Mouse (Mus musculus) 3134 (cell line): ENCODE measurements at regions not wholly inside any gene's neighbourhood (a gene's known extent, or its start where the extent isn't known, plus 50 kb on each side); places are given as distances from the start of the nearest gene placed in this dataset.

Experiments used
- DNase-seq: peaks from one replicate; pipeline ENCODE4 v3.0.0-alpha.2; 2011; ENCODE audit warnings: low spot score; ENCODE audit not compliant: insufficient read length; ENCODE audit errors: extremely low read depth

DNA sequence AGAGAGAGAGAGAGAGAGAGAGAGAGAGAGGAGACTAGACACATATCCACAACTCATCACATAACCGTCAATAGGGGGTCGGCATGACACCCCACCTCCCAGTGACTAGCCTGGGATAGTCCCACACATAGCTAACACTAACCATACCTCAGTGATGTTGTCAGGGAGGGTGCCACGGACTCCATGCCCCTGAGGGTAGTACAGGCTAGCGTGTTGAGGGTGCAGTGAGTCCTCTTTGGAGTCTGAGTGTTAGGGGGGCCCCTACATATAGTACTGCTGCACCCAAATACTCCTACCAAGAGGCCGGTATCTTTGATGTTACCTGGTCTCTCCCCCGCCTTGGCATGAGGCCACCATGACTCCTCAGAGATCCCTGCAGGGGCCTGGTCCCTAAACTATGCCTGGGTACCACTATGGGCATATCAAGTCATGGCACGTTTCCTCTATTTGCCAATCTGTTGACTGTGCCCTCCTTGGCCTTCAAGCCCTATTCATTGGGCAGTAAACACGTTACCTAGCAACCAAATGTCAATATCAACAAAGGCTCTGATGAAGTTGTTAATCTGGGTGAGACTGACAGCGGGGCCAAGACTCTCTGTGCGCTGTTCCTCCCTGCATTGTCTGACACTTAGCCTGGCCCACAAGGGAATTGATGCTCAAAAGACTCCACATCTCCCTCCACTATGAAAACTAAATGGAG lies 156.7 kb downstream of the Inhbb start:
- no peak for DNase-seq

- DNase-seq, result peak; percentile 67
Measured at GRCm38 (mm10) chr1:119259455-119259854, 162.6 kb downstream of the Inhbb start.

GRCm38 (mm10) chr1:119256769-119257168 lies 165.3 kb downstream of the Inhbb start:
- peak; percentile 97 for DNase-seq

GRCm38 (mm10) chr1:119256097-119256473 lies 166.0 kb downstream of the Inhbb start:
- DNase-seq, result peak; percentile 29

DNA sequence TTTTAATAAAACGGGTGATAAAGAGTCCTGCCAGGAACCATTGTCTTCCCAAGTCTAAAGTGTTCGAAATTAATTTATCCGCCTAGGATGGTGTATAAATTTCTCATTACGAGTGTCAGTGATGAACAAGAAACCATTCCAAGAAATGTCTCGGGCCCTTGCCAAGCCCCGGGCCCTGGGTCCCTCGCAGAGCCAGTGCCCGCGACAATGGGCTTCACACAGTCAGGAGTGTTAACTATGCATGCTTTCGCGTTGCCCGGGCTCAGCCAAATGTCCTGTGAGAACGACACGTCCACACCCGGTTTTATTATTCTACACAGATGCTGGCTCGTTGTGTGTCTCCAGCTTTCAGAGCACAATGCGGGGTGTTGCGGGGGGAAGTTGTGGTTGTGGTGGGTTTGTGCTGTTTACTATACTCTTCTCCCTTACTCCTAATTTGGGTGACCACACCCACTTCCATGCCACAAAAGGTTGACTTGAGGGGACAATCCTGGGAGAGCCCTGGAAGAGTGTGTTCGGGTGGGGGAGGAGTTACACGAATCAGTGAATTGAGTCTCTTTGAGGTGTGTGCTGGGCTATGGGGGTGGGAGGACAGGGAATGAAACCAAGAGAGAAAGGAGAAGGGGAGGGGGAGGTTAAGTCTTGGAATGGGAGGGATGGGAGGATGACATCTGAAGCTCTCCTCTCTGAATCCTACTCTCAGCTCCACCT lies 166.5 kb downstream of the Inhbb start:
- DNase-seq, result no peak

GRCm38 (mm10) chr1:119254928-119255327 lies 167.1 kb downstream of the Inhbb start:
- no peak for DNase-seq

DNA sequence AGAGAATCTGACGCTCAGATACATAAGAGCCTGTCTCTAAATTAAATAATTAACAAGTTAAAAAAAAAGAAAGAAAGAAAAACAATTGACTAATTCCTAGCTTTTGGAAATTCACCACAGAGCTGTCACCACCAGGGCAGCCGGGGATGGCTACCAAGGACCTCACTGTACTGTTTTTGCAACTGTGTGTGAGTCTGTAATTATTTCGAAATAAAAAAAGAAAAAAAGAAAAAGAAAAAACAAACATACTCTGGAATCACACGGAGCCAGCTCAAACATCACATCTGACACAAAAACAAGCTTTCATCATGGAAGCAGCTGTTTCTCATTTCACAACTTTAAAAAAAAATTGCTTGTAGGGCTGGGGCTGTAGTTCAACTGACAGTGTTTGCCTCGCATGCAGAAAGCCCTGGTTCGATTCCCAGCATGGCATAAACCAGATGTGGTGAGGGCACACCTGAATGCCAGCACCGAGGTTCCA lies 168.6 kb downstream of the Inhbb start:
- peak; percentile 63 for DNase-seq

- DNase-seq, result no peak
Measured at GRCm38 (mm10) chr1:119252403-119252802, 169.6 kb downstream of the Inhbb start.

- no peak for DNase-seq
Measured at GRCm38 (mm10) chr1:119251741-119252140, 170.3 kb downstream of the Inhbb start.

- no peak for DNase-seq
Measured at GRCm38 (mm10) chr1:119248776-119249495, 173.1 kb downstream of the Inhbb start.

GRCm38 (mm10) chr1:119247117-119247516 lies 174.9 kb downstream of the Inhbb start:
- DNase-seq, result no peak

GRCm38 (mm10) chr1:119238463-119238862 lies 183.6 kb downstream of the Inhbb start:
- no peak for DNase-seq

DNA sequence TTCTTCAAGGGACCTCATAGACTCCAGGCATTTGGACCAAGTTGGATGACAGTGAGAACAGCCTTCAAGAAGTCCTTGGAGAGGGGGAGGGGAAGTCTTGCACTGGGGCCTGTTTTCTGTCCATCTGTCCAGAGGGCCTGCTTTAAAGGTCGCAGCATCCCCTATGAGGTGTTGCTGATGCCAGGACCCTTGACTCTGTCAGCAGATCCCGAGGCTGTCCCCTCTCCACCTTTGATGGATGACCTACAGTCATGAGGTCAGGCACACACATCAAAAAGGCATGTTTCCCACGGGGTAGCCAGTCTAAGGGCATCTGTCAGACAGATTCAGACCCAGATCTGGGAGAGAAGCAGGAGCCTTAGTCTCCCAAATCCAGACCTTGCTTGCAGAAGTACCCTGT lies 183.4 kb upstream of the Gli2 start:
- no peak for DNase-seq

GRCm38 (mm10) chr1:119234449-119234848 lies 181.0 kb upstream of the Gli2 start:
- DNase-seq, result peak; percentile 19

GRCm38 (mm10) chr1:119226996-119227395 lies 173.6 kb upstream of the Gli2 start:
- DNase-seq, result no peak

DNA sequence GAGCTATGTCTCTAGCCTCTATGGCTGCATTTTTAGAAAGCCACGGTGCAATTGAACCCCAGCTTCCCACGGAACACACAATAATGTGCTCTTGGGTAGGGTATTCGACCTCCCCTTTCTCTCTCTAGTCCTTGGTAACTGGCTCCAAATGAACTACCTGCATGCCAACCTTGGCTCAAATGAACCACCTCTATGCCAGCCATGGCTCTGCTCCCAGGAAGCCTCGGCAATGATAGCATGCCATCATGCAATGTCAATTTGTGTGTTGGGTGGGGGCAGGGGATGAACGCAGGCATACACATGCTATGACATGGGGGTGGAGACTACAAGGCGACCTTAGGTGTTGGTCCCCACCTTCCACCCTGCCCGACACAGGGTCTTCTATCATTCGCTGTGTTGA lies 170.5 kb upstream of the Gli2 start:
- DNase-seq, result no peak

DNA sequence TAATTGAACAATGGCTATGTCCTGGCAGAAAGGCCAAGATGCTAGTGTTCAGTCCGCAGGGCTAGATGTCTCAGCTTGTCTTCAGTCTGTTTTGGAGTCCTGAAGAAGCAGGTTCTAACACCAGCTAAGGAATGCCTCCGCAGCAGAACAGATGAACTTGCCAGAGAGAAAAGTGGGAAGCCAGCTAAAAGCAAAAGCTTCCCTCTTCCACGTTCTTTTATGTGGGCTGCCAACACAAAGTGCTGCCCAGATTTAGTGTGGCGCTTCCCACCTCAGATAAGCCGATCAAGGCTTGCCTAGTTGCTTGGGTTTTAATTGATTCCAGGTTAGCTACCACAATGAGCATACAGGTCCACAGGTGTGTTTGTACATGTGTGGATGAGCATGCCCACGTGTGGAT lies 168.5 kb upstream of the Gli2 start:
- DNase-seq, result no peak

DNA sequence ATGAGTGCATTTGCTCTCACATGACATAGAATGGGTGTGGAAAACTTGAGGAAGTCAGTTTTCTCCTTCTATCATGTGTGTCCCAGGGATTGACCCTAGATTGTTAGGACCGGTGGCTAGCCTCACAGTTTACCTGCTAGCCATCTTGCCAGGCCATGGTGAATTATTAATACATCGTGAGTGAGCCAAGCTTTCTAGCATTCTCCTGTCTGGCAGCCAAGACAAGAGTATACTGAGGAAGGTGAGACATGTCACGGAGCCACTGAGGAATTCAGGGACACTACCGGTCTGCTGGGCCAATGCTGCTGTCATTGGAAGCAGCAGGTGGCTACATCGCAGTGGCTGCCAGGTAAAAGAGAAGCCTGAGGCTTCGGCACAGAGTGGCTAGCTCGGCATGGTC lies 167.6 kb upstream of the Gli2 start:
- no peak for DNase-seq

DNA sequence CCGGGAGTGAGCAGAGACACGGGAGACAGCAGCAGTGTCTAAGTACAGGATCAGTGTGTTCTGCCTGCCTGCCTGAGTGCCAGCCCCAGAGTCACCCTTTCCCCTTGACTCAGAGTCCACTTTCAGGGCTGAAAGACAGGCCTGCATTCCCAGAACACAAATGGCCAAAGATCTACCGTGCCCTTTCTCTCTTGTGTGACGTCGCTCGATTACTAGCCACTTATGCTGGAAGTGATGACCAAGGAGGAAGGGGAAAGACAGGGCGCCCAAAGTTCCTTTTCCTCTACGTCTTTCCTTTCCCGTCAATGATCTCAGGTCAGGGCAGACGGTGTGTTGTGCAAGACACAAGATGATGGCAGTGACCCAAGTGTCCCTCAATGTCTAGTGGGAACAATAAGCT lies 166.4 kb upstream of the Gli2 start:
- no peak for DNase-seq

- no peak for DNase-seq
Measured at GRCm38 (mm10) chr1:119217387-119217786, 164.0 kb upstream of the Gli2 start.

- no peak for DNase-seq
Measured at GRCm38 (mm10) chr1:119209607-119210007, 156.2 kb upstream of the Gli2 start.

DNA sequence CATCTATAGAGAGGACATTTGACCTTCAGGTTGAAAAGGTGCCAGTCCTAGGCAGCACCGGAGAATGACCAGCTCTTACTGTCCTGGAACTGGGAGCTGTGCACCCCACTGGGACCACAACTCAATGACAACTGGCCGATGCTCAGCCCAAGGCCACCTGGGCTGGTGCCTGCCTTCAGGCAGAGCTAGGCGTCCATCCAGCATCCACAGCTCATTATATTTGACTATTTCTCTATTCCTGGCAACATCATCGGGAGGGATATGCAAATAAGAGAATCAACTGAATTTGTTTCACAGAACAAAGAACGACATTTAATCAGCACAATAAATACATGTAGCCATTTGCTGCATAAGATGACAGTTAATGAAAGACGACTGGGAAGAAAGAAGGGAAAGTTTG lies 149.0 kb upstream of the Gli2 start:
- DNase-seq, result no peak
